Comparison of ENCODE assay signal across 9 mouse cellular contexts in the genomic region with DNA sequence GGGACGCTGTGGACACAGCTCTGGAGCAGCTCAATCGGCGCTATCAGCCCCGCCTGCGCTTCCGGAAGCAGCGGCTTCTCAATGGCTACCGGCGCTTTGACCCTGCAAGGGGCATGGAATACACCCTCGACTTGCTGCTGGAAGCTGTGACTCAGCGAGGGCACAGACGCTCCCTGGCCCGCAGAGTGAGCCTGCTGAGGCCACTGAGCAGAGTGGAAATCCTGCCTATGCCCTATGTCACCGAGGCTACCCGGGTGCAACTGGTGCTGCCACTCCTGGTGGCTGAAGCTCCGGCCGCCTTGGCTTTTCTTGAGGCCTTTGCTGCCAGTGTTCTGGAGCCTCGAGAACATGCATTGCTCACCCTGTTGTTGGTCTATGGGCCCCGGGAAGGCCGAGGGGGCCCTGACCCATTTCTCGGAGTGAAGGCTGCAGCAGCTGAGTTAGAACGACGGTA. TPM values are rescaled to one million over a fixed set of nuclear protein-coding genes. Genes with fewer than 3 reads are reported as not detected.
DNase-seq lines count a peak whose midpoint lies in the region; ATAC-seq and TF ChIP-seq lines count a peak whose summit lies in the region.
"Had no signal": no experiment of that assay in that cellular context is flagged by ENCODE, and none has a peak within 500 bp of the region (broad histone marks: within the 10 kb centered on the region; RNA-seq: fewer than 3 reads in every experiment).

No protein-coding gene starts in this region.

- H3K36me3 ChIP-seq in hindbrain, embryonic 12.5 days = peaks cover 51% of the 10 kb centered on the region
- peaks cover 14% of the 10 kb centered on the region for H3K36me3 ChIP-seq in liver, postnatal 0 days (replicated peaks; ENCODE audit: insufficient read depth, low read length)

- peak; percentile 14; the same call in 1 of the 2 replicates for TF ChIP-seq CTCF in layer of hippocampus, adult 2 months (conservative IDR thresholded peaks at IDR 0.05)
- TF ChIP-seq CTCF in liver, postnatal 0 days (IDR thresholded peaks at IDR 0.05; ENCODE audit: low read depth) = 0 out of 2 replicates have a peak, but pooled peaks have one; percentile 1

- 0 out of 2 replicates have a peak overlapping the region, but pooled peaks have one; percentile 9 for H3K4me2 ChIP-seq in hindbrain, embryonic 12.5 days (replicated peaks)
- H3K4me2 ChIP-seq in liver, postnatal 0 days (ENCODE audit: low read depth, low read length) = peak overlapping the region; percentile 62

- H3K27me3 ChIP-seq in hindbrain, embryonic 12.5 days = peaks cover 15% of the 10 kb centered on the region; the same call in 1 of the 2 replicates
- H3K27me3 ChIP-seq in liver, postnatal 0 days (ENCODE audit: insufficient read depth, low read length) = peaks cover 2% of the 10 kb centered on the region; the same call in 1 of the 2 replicates

- H3K4me1 ChIP-seq in hindbrain, embryonic 12.5 days = peaks cover 40% of the 10 kb centered on the region
- peaks cover 24% of the 10 kb centered on the region for H3K4me1 ChIP-seq in liver, postnatal 0 days (ENCODE audit: insufficient read depth)

- H3K9me3 ChIP-seq in hindbrain, embryonic 12.5 days (replicated peaks) = no peaks in the 10 kb centered on the region
- no peaks in the 10 kb centered on the region for H3K9me3 ChIP-seq in liver, postnatal 0 days (ENCODE audit: low read length)

- 22% methylated on average over 23 of the region's 23 CpGs for WGBS in hindbrain, embryonic 12.5 days
- 20% methylated on average over 23 of the region's 23 CpGs for WGBS in liver, postnatal 0 days (ENCODE audit: insufficient replicate concordance)

- ATAC-seq in hindbrain, embryonic 12.5 days (ENCODE audit: low FRiP score) = no peak
- peak; percentile 14; the same call in 1 of the 2 replicates for ATAC-seq in liver, postnatal 0 days

- no peak overlapping the region; the same call in 1 of the 2 replicates for H3K4me3 ChIP-seq in layer of hippocampus, adult 2 months
- H3K4me3 ChIP-seq in hindbrain, embryonic 12.5 days = no peak overlapping the region
- H3K4me3 ChIP-seq in liver, postnatal 0 days (ENCODE audit: low read depth, low read length) = peak overlapping the region; percentile 26

- DNase-seq in layer of hippocampus, adult 2 months (ENCODE audit: low spot score in 2 of 2) = no peak
- no peak for DNase-seq in layer of hippocampus, postnatal 14 days (ENCODE audit: low spot score in 2 of 2)
- peak; percentile 46 for DNase-seq in c-Kit-positive CD71-negative TER-119-negative erythroid progenitor cells, embryonic 14.5 days (ENCODE audit: low read depth)
- DNase-seq in liver, postnatal 0 days = peak; percentile 51
- no peak for DNase-seq in thymus, postnatal 0 days (ENCODE audit: low spot score)
- no peak for DNase-seq in layer of hippocampus, adult 9-11 months
- DNase-seq in testis, postnatal 10 days (ENCODE audit: low spot score) = no peak

- peak overlapping the region; percentile 47; the same call in 1 of the 2 replicates for H3K27ac ChIP-seq in layer of hippocampus, adult 2 months
- H3K27ac ChIP-seq in hindbrain, embryonic 12.5 days = no peak overlapping the region
- 0 out of 2 replicates have a peak overlapping the region, but pooled peaks have one; percentile 22 for H3K27ac ChIP-seq in liver, postnatal 0 days (ENCODE audit: low read depth)

- TF ChIP-seq EP300 in liver, postnatal 0 days (IDR thresholded peaks at IDR 0.05; ENCODE audit: low read depth) = no peak

- peak overlapping the region; percentile 1; the same call in 1 of the 2 replicates for H3K9ac ChIP-seq in hindbrain, embryonic 12.5 days
- H3K9ac ChIP-seq in liver, postnatal 0 days (replicated peaks) = peak overlapping the region; percentile 30

RNA-seq across cellular contexts. Expression of gene Chpf2, which starts 4.8 kb away (rescaled TPM):
- 10 to 100 TPM; 63.6 to 66.7 TPM for total RNA-seq in layer of hippocampus, adult 2 months (2021)
- 10 to 100 TPM; 64.3 to 73.2 TPM for total RNA-seq in layer of hippocampus, postnatal 14 days (2021)
- 22.3 and 23.1 TPM in 2 replicates for polyA plus RNA-seq in hindbrain, embryonic 12.5 days (2016; fragmentation: Nextera tagmentation; extraction: Ambion mirVana)
- polyA plus RNA-seq in liver, postnatal 0 days (2015; fragmentation: Nextera tagmentation; extraction: Ambion mirVana) = 13.8 and 15.9 TPM in 2 replicates
- 16.8 and 18.5 TPM in 2 replicates for polyA plus RNA-seq in thymus, postnatal 0 days (2015; fragmentation: Nextera tagmentation; extraction: Ambion mirVana)

RNA-seq across cellular contexts. Expression of gene Abcf2, which starts 14.0 kb away (rescaled TPM):
- total RNA-seq in layer of hippocampus, adult 2 months (2021) = 10 to 100 TPM; 75.9 to 81.4 TPM
- total RNA-seq in layer of hippocampus, postnatal 14 days (2021) = 10 to 100 TPM; 59.9 to 61.5 TPM
- polyA plus RNA-seq in hindbrain, embryonic 12.5 days (2016; fragmentation: Nextera tagmentation; extraction: Ambion mirVana) = 108 and 110 TPM in 2 replicates
- polyA plus RNA-seq in liver, postnatal 0 days (2015; fragmentation: Nextera tagmentation; extraction: Ambion mirVana) = 24.9 and 26.4 TPM in 2 replicates
- polyA plus RNA-seq in thymus, postnatal 0 days (2015; fragmentation: Nextera tagmentation; extraction: Ambion mirVana) = 119 and 121 TPM in 2 replicates

RNA-seq across cellular contexts. Expression of gene Smarcd3, which starts 32.9 kb away (rescaled TPM):
- 10 to 100 TPM; 88.7 to 90.9 TPM for total RNA-seq in layer of hippocampus, adult 2 months (2021)
- 100 to 1,000 TPM; 112 to 113 TPM for total RNA-seq in layer of hippocampus, postnatal 14 days (2021)
- 78.4 and 83.2 TPM in 2 replicates for polyA plus RNA-seq in hindbrain, embryonic 12.5 days (2016; fragmentation: Nextera tagmentation; extraction: Ambion mirVana)
- polyA plus RNA-seq in liver, postnatal 0 days (2015; fragmentation: Nextera tagmentation; extraction: Ambion mirVana) = 0.80 and 0.84 TPM in 2 replicates
- 2.0 and 2.5 TPM in 2 replicates for polyA plus RNA-seq in thymus, postnatal 0 days (2015; fragmentation: Nextera tagmentation; extraction: Ambion mirVana)

RNA-seq across cellular contexts. Expression of gene 4931409K22Rik, which starts 34.7 kb away (rescaled TPM):
- total RNA-seq in layer of hippocampus, adult 2 months (2021) = not detected
- total RNA-seq in layer of hippocampus, postnatal 14 days (2021) = not detected
- polyA plus RNA-seq in hindbrain, embryonic 12.5 days (2016; fragmentation: Nextera tagmentation; extraction: Ambion mirVana) = not detected in 2 replicates
- polyA plus RNA-seq in liver, postnatal 0 days (2015; fragmentation: Nextera tagmentation; extraction: Ambion mirVana) = not detected in 2 replicates
- polyA plus RNA-seq in thymus, postnatal 0 days (2015; fragmentation: Nextera tagmentation; extraction: Ambion mirVana) = not detected in 2 replicates
- polyA plus RNA-seq: large intestine, adult 2 months had no signal

RNA-seq across cellular contexts. Expression of gene Asb10, which starts 50.5 kb away (rescaled TPM):
- total RNA-seq in layer of hippocampus, adult 2 months (2021) = under 1 TPM in 1 of 2 experiments, not detected in 1; 0.31 TPM
- under 1 TPM; 0.28 to 0.33 TPM for total RNA-seq in layer of hippocampus, postnatal 14 days (2021)
- polyA plus RNA-seq in hindbrain, embryonic 12.5 days (2016; fragmentation: Nextera tagmentation; extraction: Ambion mirVana) = 0.32 and 0.42 TPM in 2 replicates
- 0.06 and 0.14 TPM in 2 replicates for polyA plus RNA-seq in liver, postnatal 0 days (2015; fragmentation: Nextera tagmentation; extraction: Ambion mirVana)
- 0.88 and 0.94 TPM in 2 replicates for polyA plus RNA-seq in thymus, postnatal 0 days (2015; fragmentation: Nextera tagmentation; extraction: Ambion mirVana)

Comparison
In these comparisons a context has a peak if more than half of its experiments do, and no peak if none do; other contexts are left out.
1. DNase-seq: peak in c-Kit-positive CD71-negative TER-119-negative erythroid progenitor cells, embryonic 14.5 days (single experiment) and liver, postnatal 0 days (single experiment); none in layer of hippocampus, adult 2 months (0 of 2), layer of hippocampus, postnatal 14 days (0 of 2), thymus, postnatal 0 days (single experiment), layer of hippocampus, adult 9-11 months (single experiment) and testis, postnatal 10 days (single experiment).
2. RNA of gene Smarcd3, which starts 32.9 kb away (polyA plus RNA-seq): 78.4 to 83.2 TPM in hindbrain, embryonic 12.5 days; 2.0 to 2.5 TPM in thymus, postnatal 0 days and 0.80 to 0.84 TPM in liver, postnatal 0 days; every median in the first group is over 10 times any median in the second.